Mouse (Mus musculus) inflammation-experienced regulatory T-cells, adult 6 months (primary cell): Measurements from ENCODE around the gene Ms4a15. TPM values are rescaled to one million over a fixed set of nuclear protein-coding genes. Genes with fewer than 3 reads are reported as not detected.
A peak's percentile ranks its signal among the peaks of the same experiment; 100 is the strongest.

Experiments used
- ATAC-seq: one replicate; pipeline ENCODE4 v1.8.0; 2017
- polyA plus RNA-seq, 3 experiments: library from polyadenylated mRNA; unstranded; fragments of 100-300 nt; shearing (Covaris generic); gene quantifications; one replicate each; pipeline ENCODE4 v1.2.1; 2017

Ms4a15 gene
- polyA plus RNA-seq = not detected

DNA sequence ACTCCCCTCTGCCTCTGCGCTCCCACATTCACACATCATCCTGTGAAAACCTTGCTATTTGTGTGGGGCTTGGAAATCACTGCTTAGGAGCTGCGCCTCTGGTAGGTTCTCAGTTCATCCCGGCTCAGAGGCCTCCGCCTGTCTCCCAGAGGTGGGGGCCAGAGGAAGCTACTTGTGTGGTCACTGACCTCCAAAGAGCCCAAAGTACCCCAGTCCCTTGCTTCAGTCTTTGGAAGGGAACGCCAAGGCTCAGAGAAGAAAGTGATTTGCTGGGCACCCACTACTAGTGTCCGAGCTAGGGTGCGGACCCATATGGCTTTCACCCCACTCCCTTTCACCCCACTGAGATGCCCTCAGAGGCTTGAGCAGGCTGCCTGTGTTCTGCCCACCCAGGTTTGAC lies at the start of gene Ms4a15:
TSS of gene Ms4a15 (minus strand) at position 101 of the 400 bp plus-strand sequence.
- no peak for ATAC-seq

DNA sequence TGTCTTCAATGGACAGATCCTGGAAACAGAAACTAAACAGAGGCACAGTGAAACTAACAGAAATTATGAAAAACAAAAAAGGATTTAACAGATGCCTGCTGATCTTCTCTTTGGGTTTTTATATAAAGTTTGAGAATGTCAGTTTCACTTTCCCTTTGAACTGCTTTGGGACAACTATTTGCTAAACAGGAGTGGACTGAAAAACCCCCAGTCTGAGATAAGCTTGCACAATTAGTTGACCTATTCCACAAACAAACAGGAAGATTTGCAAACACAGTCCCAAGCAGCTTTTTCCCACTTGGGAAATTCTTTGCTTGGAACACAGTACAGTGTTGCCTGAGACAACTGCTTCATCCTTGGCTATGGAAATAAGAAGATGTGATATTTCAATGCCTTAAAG lies 44.5 kb upstream of the Ms4a15 start:
- ATAC-seq = no peak

DNA sequence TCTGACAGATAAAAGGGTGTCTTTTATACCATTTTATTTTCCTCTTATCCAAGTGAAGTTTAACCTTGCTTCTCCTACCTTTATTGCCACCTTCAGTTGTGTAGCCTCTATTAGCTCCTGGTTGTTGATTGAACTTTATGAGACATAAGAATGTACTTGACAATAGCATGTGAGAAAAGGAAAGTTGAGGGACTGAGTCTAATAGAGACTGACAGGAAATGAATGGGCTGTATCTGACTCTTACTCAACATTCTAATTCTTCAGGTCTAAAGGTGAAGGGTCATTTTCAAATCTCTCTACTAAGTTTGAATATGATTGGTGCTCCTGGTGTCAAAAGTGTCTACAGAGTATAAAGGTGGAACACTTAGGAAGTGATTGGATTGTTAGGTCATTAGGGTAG lies 29.3 kb upstream of the Ms4a15 start:
- ATAC-seq = no peak

DNA sequence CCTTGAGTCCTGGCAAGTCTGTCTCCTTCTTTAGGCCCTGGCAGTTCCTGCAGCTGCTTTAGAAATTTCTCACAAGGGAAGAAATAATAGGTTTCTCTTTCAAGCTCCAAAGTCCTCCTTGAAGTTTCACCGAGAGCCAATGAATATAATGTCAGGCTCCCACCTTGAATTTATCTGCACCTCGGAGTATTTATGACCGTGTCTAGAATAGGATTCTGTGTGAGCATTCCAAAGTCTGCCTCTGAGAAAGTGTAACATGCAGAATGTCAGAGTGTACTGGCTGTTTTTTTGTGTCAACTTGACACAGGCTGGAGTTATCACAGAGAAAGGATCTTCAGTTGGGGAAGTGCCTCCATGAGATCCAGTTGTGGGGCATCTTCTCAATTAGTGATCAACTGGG lies 24.8 kb upstream of the Ms4a15 start, which contains the start of gene Ms4a18:
TSS of gene Ms4a18 (minus strand) at position 141 of the 400 bp plus-strand sequence.
- ATAC-seq = no peak

DNA sequence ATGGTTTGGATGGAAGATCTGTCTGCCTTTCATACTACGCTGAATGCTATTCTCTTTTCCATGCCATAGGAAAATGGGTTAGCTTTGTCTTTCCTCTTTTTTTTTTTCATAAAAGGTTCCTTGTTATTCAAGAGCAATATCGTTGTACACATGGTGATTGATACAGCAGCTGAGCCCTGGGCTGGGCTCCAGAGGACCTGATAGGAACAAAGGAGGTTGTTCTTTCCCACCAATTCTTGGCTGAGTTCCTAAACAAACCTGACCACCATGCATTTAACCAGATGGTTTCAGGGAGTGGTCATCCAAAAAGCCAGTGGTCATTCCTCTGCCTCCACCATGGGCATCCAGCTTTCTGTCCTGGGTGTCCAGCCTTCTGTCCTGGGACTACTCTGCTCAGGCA lies 24.2 kb upstream of the Ms4a15 start:
- no peak for ATAC-seq

DNA sequence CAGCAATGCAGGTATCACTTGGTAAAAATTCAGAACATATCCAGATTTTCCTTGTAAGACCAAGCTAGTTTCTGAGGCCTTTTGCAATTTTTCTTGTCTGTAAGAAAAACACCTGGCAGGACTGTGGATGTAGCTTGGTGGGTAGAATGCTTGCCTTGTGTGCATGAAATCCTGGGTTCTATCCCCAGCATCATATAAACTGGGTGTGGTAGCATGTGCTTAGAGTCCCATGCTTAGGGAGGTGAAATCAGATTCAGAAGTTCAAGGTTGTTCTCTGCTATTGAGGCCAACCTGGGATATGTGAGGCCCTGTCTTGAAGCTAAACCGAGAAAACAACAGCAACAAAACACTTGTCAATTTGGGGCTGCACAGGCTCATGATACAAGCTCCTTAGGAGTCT lies 22.9 kb upstream of the Ms4a15 start:
- no peak for ATAC-seq

DNA sequence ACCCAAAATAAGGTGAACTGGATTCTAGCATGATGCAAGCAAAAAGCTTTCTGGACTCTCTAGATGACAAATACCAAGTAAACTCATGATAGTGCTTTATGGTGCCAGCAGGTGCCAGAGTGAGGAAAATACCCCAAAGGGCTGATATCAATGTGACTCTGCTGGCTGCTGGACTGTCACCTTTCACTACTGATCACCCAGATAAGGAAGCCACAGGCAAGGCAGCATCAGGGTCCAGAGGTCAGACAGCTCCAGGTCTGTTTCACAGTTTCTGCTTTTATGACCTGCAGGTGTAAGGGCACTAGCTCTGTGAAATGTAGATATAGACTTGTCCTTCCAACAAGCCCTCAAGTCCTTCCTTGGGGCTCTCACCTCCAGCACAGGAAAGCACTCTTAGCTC lies 22.4 kb upstream of the Ms4a15 start:
- ATAC-seq = no peak

DNA sequence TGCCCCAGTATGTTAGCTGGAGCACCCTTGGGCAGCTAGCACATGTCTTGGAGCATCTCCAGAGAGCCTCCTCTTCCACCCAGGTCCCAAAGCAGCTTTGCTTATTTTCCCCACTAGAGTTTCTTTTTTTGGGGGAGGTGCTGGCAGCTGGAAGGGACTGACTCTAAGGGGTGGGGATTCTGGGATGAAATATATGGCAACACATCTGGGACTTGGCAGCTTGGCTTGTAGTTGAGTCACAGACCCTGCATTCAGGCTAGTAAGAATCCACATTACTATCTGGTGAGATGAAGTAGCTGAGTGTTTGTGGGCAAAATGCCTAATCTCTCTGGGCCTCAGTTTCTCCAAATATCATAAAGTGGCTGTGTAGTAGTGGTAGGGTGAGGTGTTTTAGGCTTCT lies 1.1 kb downstream of the Ms4a15 start:
- ATAC-seq = no peak

DNA sequence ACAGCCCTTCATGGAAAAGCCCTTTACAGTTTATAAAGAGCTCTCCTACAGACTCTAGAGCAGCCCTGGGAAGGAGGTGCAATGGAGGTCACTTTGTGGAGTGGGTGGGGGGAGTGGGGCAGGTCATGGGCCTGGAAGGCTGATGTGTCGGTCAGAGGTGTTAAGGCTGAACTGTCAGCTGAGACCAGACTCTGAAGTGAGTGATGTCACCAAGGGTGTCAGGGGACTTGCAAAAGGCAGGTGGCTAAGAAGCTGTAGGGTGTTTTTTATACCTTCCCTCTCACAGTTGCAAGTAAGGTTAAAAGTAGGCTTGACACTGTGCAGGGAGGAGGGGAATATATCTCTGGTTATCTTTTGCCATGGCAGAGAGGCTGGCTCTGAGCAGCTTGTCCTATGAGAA lies 2.3 kb downstream of the Ms4a15 start:
- no peak for ATAC-seq

DNA sequence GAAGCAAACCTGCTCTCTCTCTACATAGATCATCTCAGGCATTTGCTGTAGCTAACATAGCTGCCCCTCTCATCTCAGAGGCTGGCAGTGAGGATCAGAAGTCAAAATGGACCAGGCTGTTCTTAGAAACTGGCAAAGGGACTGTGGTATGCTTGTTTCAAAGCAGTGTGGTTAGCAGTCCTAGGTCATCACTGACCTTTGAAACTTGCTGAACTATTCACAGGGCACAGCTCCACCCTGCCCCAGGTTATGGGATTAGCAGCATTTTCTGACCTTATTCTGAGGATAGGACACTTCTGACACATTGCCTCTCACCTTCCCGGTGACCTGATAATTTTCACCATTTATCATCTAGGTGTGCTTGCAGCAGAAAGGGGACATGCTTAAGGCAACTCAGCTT lies 4.5 kb downstream of the Ms4a15 start:
- ATAC-seq = no peak

DNA sequence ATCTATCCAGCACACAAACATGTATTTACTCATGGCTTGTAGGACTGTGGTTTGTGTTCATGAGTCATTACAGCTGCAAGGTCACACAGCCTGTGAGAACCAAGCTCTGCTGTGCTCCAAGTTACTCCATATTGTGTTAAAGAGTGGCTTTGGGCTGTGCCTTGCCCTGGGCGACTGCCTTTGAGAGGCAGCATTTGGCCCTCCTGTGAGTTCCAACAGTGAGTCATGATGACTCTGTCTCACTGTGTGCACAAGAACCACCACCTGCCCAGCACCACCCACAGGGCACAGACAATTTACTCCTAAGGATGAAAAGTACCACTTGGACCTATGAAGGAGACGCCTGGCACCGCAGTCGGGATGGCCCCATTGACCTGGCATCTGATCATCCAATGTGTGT lies 7.2 kb downstream of the Ms4a15 start:
- ATAC-seq = no peak

DNA sequence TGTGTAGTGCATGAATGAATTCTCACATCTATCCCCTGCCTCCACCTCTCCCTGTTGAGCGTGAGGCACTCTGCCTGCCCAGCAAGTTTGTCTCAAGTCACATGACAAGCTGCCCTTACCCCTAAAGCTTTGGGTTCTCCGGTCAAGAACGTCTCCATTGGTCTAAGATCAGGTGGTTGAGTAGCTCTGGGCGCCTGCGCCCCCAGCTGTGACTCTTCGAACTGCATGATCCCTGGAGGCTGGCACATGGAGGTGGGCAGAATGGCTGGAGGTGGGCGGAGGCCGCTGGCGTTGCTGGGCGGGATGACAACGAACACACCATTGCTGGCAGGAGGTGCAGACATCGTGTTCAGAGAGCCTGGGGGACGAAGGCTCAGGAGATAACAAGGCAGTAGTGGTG lies 8.5 kb downstream of the Ms4a15 start:
- ATAC-seq = no peak

DNA sequence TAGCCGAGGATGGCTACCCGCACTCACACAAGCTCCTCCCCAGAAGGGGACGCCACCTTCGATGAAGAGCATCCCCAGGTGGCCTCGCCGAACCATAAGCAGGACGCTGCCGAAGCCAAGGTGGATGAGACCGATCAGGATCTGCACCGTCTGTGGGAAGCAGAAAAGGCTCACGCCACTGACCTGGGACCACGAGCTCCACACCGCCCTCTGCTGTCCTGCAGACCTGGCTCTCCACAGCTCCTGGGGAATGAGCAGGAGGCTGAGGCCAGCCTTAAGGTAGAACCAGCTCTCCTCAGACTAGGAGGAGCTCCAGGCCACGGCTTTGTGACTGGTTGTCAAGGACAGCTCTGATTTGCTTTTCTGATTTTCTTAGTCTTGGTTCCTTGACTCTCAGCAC lies 9.9 kb downstream of the Ms4a15 start:
- ATAC-seq = no peak

DNA sequence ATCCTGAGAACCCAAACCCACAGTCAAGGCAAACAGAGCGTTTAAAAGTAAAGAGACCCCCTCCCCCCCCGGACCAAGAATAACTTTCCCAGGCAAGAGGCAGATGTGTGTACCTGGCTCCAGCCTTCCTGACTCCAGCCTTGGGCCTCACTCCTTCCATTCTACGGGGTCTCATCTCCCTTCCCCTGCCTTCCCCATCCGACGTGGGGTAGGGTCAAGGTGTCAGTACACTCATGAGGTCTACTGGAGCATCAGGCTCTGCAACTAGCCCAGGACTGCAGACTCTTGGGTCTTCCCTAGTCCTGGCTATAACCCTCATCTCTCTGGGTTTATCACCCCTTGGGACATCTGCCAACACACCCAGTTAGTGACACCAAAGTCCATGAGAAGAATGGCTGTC lies 12.8 kb downstream of the Ms4a15 start:
- no peak for ATAC-seq

DNA sequence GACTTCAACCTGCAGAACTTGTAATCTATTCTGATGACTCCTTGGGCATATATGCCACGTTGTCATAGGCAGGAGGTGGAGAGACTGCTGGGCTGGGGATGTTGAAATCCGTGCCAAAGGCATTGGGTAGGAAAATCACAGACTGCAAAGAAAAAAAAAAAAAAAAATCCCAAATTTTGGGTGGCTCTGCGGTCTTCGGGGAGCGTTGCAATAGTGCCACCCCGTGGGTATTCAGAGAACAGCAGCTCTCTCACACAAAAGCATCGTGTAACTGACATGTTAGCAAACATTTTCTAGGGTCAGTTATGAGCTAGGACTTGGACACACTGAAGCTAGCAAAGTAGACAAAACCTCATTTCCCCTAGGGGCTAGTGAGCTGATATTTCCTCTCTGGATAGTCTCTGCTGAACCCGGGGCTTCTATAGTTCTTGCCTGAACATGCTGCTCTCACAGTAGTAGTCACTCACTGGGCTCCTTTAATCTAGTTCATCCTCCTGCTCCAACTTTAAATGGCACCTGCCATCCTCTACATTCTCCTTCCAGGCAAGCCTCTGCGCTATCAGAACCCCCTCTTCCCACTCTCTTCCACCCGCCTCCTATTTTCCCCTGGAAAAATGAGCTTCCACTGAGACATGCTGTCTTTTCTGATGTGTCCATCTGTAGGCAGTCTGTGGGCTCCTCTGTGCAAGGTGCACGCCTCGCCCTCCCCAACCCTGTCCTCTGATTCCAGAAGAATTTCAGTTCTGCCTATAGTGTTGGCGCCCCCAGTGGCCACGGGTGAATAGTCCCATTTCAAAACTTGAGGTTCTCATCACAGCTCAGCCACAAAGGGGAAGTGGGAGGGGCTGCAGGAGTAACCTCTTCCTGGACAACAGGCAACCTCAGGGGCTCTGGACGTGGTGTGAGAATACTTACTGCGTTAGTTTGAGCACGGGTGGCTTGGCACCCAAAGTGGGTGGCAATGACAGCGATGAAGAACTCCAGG lies 13.6 kb downstream of the Ms4a15 start:
- peak; percentile 91 for ATAC-seq

DNA sequence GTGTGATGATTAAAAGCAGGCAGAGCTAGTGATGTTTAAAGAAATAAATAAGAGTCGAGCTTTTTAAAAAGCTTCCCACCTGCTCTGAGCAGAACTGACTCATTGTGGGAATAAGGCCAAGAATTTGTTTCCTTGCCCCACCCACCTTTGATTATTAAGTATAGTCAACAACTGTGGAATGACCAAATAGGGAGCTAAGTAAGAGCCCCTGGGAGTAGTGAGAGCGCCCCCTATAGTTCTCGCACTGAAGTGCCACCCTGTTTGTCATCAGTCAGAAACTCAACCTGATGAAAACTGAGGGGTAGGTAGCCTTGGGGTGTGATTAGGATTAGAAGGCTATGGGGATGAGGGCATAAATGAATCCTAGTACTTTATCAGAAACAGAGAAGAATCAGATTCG lies 16.7 kb downstream of the Ms4a15 start:
- ATAC-seq = no peak

DNA sequence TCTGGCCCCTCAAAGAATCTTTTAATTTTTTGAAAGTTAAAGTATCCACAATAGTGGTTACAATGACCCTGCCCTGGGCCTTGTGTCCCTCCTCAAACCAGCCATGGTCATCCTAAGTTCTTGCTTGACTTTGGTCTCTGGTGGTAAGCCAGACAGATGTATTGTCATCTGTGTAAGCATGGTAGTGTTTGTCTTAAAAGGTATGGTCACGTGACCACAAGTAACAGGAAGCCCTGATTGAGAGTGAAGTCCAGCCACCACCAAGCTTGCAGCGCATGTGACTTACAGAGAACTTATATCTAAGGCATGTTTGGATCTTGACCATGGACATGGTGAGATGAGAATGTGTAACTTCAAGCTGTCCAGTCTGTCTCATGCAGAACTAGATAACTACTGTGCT lies 17.9 kb downstream of the Ms4a15 start:
- ATAC-seq = no peak

DNA sequence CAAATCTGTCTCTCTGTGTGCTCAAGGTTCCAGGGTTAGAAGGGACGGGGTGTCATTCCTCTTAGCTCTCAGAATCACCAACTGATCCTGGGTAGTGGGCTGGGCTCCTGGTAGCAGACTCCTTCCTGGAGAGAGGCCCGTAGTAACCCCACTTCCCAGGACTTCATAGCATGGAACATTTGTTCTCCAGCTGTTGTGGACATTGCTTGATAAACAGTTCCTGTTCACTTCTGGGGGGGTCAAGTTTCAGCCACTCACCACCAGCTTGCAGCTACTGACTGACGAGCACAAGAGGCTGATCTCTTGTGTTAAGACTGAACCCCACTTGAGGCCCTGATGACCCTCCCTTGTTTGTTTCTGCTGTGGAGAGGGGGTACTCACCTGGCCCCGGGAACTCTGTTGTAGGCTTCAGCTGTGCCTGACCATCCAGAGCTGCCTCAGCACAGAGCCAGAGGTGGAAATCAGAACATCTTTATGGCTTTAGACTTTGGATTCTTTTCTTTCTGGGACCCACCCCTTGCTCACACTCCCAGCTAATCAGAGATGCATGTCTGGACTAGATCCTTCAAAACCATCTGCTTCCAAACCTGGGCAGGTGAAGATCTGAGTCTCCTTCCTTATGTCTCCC lies 18.7 kb downstream of the Ms4a15 start, which contains the start of gene Ms4a10:
TSS of gene Ms4a10 (minus strand) at position 433 of the 628 bp plus-strand sequence.
- no peak for ATAC-seq

DNA sequence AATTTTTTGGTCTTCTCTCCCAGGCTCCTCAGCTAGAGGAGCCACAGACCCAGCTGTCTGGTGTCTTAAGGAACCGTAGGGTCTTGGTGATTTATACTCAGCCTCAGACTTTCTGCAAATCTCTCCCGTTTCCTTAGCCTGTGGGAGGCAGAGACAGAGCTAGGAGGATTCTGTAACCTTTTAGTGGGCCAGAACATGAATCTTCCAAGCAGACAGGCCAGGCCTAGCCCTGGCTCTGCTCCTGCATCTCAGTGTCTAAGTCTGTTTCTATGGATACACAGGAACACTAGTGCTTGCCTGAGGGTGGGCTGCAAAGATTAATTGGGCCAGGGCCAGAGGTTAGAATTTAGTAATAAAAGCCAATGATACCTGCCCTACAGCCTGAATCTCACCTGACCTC lies 19.9 kb downstream of the Ms4a15 start:
- no peak for ATAC-seq

DNA sequence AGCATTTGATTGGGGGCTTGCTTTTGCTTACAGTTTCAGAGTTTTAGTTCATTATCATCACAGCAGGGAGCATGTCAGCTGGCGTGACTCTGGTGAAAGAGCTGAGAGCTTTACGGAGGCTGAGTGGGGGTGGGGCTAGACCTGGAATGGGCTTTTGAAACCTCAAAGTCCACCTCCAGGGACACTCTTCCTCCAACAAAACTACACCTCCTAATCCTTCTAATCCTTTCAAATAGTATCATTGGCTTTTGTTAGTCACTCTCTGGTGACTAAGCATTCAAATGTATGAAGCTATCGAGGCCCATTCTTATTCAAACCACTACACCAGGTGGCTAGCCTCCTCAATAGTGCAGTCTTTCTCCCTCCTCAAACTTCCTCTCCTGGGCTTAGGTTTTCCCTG lies 20.4 kb downstream of the Ms4a15 start:
- ATAC-seq = no peak

DNA sequence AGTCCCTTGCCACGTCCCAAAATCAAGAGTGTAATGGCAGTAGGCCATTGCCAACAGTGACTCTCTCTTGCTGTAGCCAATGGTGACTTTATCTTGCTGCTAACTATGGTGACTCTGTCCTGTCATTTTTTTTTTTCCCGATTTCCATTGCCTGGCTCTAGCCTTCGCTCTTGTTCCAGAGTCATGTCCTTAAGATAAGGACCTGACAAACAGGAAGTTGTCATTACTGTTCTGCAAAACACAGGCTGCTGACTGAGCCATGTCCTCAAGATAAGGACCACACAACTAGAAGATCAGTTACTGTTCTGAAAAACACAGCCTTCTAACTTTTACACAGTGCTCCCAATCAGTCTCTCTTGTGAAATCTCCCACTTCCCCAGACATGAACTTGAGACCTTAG lies 22.6 kb downstream of the Ms4a15 start:
- no peak for ATAC-seq

DNA sequence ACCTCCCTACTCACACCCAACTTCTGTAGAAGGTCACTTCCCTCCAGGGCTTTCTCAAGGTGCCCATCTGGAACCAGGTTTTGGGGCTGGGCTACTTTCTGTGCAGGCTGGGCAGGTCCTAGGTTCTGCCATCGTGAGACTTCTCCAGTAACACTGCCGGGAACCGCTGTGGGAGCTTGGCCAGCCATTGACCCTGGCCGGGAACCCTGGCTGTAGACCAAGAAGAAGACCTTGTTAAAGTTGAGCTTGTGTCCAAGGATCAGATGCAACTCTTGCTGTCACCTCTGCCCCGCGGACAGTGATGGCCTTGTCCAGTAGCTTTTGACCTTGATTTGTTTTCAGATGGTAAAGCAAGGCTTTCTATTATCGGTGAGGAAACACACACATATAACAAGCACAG lies 24.5 kb downstream of the Ms4a15 start:
- no peak for ATAC-seq

DNA sequence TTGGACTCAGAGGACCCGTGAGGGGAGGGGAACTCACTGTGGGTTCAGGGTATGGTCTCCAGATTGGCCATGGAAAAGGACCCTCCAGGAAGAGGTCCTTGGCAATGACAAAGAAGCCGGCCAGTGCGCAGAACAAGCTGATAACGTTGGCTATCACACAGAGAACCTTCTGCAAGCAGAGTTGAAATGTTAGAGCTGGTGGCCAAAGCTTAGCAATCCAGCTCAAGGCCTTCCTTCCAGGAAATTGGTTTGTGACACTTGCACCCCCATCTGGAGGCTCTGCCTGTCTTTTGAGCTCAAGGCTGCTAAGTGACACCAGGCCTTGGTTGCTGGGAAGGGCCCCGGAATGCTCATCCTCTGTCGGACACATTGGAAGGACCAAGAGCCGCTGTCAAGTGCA lies 27.3 kb downstream of the Ms4a15 start:
- no peak for ATAC-seq

DNA sequence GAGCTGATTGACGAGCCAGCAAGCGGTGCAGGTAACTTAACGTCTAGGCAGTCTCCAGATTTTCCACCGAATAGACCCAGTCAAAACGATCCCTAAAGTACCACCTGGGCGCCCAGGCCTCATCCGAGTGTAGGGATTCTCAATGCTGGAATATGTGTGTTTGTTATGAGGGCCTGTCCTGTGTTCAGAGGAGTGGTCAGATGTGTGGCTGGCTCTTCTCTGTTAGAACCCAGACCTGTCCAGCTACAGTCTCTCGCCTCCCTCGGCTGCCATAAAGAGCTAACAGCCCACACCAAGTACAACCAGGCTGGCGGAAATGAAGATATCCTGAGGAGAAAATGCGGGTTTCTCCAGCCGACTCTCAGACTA lies 33.1 kb downstream of the Ms4a15 start:
- ATAC-seq = no peak
